Mouse (Mus musculus): ENCODE measurements at regions not wholly inside any gene's neighbourhood (a gene's known extent, or its start where the extent isn't known, plus 50 kb on each side); places are given as distances from the start of the nearest gene placed in this dataset.

DNA sequence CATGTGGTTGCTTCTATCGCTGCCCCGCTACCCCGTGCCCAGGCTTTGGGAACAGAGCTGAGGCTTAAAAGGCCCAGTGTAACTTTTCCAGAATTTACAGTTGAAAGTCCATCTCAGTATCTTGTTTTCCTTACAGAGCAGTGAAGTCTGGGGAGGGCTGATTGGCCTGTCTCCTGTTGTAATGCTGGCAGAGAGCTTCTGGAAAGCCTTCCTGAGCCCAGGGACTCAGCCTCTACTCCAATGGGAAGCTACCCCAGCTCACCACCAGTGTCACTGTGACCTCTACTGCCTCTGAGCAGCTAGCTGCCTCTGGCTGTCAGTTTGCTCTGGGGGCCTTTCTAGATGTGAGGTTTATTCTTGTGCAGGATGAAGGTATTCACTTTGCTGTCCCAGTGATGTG, 87.5 kb downstream of the Kcnrg start:
- peak in 1 of 2 experiments; percentile 31 for DNase-seq (ENCODE audit: inconsistent age in 2 of 2, low spot score in 1 of 2)

DNA sequence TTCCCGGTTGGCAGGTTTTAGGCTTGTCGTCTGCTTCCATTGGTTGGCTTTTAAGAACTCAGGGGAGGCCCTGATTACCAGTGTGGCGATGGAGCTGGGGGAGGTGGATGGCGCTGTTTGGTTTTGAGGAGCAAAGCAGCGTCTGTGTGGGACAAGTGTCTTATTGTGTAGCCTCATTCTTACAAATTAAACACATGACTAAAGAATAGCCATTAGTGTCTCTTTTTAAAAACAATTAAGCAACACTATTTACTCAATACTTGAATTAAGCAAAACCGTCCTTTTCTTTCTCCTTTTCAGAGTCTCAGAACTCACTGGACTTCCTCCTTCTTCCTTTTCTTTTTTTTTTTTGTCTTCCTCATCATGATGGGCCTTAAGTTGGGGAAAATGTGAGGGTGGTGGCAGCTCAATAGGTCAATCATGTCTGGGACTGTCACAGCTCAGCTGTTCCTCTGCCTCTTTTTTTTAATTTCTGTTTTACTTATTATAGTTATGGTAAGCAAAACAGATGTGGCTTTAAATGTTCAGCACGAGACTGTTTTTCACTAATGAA, 89.1 kb downstream of the Kcnrg start:
- DNase-seq (ENCODE audit: inconsistent age in 2 of 2, low spot score in 1 of 2): no peak

DNA sequence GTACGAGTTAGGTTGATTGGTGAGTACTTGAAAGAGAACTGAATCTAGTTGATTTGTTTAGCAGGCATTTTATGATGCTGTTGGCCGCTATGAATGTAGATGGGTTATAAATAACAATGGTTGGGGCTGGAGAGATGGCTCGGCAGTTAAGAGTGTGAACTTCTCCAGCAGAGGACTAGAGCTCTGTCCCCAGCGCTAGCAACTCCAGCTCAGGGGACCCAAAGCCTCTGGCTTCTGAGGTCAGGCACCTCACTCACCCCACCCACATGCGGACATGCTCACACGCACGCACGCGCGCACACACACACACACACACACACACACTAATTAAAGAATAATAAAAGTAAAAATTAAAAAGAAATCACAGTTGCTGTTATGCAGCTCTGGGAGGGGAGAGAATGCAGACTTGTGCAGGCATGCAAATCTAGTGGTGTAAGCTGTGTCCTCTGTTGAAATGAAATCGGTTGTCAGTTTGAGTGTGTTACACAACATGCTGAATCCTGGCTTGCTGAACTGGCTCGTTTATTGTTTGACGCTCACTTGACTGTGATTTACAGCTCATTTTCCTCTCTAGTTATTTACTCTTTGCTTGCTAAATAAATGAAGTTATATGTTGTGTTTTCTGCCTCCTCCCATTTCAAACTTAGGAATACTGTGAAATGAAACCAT, 89.8 kb downstream of the Kcnrg start:
- no peak for DNase-seq (ENCODE audit: inconsistent age in 2 of 2, low spot score in 1 of 2)

DNA sequence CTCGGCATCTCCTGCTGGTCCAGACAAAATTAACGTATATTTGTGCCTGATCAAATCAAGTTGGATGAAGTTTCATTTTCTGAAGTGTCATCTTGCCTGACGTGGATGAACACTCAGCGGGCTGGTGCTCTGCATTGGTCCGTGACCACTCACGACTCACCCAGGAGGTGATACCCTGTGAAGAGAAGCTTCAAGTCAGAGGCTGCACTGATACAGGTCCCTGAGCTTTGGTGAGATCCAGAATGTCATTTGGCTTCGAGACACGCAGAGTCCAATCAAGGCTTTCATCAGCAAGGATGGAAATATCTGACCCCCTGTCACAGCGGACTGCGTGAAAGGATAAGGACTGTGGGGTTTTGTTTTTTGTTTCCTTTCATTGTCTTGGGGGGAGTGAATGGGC, 90.4 kb downstream of the Kcnrg start:
- no peak for DNase-seq (ENCODE audit: inconsistent age in 2 of 2, low spot score in 1 of 2)

DNA sequence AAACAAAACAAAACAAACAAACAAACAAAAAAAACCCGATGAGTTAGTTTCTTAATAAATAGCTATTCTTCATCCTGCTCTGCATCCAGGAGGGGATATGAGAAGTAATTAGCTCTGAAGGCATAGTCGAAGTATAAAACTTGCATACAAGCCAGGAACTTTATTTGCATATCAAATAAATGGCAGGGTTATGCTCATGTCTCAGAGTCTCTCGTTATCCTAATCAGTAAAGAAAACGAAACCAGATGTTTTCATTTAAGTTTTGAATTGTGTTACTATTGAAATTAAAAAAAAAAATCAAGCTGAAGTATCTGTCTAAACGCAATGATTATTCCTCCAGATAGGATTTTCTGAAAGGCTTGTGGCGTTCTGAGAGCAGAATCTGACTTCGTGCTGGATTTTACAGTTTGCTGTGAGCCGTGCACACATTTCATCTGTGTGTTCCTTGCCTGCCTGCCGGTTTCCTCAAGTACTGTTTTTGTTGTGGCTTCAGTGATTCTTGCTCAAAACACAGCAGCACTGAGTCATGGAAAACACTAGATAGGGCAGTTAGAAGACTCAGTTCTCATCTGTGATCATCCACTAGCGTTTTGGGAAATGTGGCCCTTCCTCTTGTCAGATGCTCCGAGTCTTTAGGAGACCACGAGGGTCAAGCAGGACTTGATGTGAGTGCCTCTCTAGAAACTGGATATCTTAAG, 91.2 kb downstream of the Kcnrg start:
- DNase-seq (ENCODE audit: inconsistent age in 2 of 2, low spot score in 1 of 2): no peak

DNA sequence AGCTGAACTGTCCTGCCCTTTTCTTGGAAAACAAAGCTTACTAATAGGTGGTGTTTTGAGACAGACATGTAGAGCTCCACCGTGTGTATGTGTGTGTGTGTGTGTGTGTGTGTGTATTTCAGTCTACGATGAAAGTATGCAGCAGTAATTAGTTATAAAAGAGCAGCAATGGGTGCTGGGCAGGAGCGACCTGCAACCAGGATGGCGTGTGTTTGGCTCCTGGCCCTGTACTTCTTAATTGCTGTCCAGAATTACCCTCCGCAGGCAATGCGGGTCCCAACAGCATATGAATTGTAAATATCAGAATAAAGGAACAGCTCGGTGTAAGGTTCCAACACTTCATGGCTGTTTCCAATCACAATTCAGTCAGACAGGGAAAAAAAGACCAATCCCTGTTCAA, 92.4 kb downstream of the Kcnrg start:
- no peak for DNase-seq (ENCODE audit: inconsistent age in 2 of 2, low spot score in 1 of 2)

DNA sequence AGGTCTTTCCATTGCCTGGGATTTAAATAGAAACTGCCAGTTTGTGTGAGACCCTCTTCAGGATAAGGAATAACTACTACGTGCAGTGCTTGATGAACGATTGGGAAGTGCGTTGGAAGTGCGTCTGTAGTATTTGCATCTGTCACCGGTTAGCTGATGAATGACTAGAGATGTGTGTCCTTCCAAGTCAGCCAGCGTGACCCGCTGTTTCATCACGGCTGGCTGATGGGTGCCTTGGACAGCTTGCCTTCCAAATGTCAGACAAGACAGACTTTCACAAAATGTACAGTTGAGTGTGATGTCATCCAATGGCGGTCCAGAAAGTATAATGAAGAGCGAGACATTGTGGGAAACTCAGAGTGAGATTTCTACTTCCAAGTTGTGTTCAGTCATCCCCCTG, 93.9 kb downstream of the Kcnrg start:
- DNase-seq (ENCODE audit: inconsistent age in 2 of 2, low spot score in 1 of 2): peak in 1 of 2 experiments; percentile 52

DNA sequence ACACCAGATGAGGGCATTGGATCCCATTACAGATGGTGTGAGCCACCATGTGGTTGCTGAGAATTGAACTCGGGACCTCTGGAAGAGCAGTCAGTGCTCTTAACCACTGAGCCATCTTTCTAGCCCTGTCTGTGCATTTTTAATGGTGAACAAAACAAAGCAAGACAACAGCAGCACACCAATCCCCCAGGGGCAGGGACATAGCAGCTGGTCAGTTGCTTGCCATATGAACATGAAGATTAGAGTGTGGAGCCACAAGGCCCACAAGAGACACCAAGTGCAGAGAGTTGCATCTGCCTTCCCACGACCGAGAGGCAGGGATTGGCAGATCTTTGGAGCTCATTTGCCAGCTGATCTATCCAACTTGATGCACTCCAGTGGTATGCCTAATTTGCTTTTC, 96.7 kb downstream of the Kcnrg start:
- DNase-seq (ENCODE audit: inconsistent age in 2 of 2, low spot score in 1 of 2): no peak

DNA sequence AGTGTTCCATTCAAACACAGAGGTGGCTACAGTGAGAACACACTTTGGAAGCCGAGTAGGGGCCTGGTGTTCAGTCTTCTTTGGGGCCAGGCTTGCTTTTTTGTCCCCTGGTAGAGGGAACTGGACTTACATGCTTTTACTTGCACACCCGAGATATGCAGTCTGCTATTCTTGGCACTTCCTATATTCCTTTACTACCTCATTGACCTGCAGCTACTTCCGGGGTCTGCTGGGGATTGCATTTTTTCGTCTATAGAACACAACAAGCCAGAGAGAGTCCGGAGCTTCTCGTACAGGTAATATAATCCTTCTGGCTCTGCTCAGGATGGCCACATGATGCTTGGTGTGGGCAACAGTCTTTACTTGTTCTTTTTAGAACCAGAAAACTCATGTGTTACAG, 99.7 kb downstream of the Kcnrg start:
- no peak for DNase-seq (ENCODE audit: inconsistent age in 2 of 2, low spot score in 1 of 2)

DNA sequence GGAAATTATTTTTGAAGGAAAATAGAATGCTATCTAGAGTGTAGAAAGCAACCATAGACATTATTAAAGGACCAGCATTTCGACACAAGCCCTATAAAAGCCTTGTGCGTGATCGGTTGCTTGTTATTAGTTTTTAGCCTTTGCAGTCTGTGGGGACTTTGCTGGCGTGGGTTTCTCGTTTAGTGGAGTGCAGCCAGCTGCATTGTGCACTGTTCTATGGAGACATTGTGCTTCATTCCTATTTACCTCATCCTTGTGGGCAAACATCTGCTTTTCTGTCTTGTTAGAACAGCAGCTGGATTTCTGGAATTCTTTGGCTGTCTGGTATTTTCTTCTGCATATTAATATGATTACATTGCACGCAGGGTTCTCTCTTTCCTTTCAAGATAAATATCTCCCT, 101.1 kb downstream of the Kcnrg start:
- DNase-seq (ENCODE audit: inconsistent age in 2 of 2, low spot score in 1 of 2): no peak

DNA sequence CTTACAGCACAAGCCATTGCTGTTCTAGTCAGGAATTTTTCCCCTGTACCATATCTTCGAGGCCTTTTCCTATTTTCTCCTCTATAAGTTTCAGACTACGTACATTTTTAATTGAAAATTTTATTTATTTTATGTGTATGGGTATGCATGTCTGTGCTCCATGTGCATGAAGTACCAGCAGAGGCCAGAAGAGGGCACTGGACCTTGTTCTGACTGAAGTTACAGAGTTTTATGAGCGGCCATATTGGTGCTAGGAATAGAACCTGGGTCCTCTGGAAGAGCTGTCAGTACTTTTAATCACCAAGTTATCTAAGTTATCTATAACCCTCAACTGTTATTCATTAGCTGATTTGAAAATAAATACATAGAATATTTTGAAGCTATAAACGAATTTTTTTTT, 108.5 kb downstream of the Kcnrg start:
- no peak for DNase-seq (ENCODE audit: inconsistent age in 2 of 2, low spot score in 1 of 2)

DNA sequence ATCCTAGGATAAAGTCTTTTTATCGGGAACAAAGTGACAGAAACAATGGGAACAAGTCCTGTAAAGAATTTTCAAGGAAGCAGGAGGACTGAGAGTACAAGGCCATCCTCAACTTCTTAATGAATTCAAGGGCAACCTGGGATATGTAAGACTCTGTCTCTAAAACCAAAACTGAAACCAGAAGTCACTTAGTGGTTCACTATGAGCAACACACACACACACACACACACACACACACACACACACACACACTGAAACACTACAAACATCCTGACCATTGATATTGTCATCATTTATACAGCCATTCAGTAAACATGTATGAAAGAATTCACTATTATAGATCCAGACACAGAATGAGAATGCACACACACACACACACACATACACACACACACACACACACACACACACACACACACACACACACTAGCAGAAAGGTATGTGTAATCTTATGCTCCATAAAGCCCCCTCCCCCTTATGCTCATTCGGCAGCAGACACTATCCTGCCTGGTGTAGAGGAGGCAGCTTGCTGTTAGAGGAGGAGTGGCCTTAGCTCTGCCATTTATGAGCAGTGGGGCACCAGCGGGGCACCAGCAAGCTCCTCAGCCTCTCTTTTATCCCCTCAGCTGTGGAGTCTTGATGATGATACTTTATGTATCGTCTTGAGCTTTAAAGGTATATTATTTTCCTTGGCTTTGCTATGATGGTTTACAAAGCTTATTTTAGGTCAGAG, 111.3 kb downstream of the Kcnrg start:
- no peak for DNase-seq (ENCODE audit: inconsistent age in 2 of 2, low spot score in 1 of 2)

DNA sequence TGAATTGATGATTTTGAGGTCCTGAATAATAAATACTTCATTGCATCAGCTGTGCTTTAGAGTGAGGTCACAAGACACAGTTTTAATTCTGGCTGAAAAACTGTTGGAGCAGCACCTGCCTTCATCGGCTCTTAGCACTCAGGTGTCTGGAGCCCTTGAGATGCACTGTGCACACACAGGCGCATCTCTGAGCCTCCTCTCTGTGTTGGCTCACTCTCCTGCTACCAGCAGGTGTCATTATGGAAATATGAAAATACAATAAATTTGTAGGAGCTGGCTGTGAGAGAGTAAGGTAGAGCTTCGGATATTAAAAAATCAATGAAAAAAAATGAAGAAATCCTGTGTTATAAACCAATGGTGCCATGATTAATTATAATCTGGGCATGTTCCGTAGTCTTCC, 114.0 kb downstream of the Kcnrg start:
- DNase-seq (ENCODE audit: inconsistent age in 2 of 2, low spot score in 1 of 2): no peak

DNA sequence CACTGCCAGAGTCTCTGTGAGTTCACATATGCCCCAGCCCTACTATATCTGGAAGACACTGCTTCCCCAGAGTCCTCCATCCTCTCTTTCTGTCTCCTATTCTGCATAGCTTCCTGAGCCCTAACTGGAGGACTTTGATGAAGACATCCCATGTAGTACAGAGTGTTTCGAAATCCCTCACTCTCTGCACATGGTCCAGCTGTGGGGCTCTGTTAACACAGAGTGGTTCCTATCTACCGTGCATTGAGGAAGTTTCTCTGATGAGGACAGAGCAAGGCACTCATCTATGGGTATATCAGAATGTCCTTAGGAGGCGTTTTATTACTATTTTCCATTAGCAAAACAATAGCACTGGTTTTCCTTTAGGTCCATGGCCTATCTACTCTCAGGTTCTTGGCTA, 117.7 kb downstream of the Kcnrg start:
- no peak for DNase-seq (ENCODE audit: inconsistent age in 2 of 2, low spot score in 1 of 2)

DNA sequence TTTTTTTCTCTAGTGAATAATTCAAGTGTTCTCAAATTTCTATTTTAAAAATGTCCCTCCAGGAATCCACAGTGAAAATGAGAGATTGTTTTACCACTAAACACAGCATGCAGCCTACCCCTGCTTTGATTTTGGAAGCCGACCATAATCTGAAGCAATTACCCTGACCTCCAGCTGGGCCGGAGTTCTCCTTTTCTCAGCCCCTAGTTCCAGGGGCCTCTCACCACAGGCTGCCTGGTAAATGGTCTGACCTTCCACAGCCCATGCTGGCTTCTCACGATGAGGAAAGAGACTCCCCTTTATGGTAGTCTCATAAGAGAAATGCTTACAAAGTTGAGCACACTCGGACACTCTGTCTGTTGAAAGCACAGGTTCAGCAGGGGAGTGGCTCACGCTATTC, 121.3 kb downstream of the Kcnrg start:
- no peak for DNase-seq (ENCODE audit: inconsistent age in 2 of 2, low spot score in 1 of 2)

DNA sequence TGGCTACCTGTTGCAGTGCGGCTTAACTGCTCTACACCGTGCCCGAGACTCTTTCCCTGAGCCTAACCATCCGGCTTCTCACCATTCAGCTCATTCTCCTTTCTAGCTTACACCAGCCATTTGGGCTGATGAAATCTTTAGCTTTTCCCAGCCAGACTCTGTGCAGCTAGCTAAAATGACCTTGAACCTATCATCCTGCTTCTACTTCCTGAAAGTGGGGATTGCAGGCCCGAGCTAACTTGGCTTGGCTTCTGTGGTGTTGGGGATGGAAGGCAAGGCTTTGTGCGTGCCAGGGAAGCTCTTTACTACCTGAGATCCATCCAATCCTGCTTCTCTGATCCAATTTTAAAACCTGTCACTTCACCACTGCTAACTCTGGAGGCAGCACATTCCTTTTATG, 128.3 kb downstream of the Kcnrg start:
- peak in 1 of 2 experiments; percentile 66 for DNase-seq (ENCODE audit: inconsistent age in 2 of 2, low spot score in 1 of 2)

DNA sequence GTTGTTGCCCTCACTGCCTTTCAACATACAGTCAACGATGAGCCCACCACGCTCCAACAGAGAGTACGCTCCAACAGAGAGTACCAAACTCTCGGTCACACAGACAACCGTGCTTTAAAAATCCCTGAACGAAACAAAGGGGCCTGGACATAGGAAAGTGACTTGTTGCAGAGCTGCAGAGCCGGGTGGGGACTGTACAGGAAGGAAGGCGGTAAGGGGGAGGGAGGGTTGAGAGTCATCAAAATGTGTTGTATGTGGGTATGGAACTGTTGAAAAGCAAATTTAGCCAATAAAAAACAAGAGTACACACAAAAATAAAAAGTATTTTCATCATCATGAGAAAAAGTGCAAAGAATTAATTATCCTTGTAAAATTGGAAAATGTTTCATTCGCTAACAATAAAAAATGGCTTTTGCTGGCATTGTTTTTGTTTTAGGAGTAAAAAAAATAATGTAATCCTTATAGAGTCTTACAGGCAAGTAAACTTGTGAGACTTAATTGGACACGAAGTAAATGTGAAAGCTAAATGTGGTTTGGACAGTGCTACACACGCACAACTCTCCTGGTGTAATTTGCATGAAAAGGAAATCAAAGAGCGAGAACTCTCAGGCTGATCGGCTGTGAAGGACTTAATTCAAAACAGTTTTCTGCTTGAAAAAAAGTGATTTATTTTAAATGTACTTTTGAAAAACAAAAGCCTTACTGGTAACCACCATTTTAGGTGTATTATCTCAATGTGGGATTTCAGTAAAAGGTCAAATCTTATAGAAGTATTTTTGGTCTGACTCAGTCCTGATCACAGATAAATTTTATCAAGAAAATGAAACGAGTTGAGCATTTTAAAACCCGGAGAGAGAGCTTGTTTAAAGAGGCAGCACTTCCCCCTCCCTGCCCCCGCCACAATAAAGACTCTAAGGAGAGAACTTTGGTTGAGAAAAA, 129.4 kb downstream of the Kcnrg start:
- peak in 1 of 2 experiments; percentile 30 for DNase-seq (ENCODE audit: inconsistent age in 2 of 2, low spot score in 1 of 2)

DNA sequence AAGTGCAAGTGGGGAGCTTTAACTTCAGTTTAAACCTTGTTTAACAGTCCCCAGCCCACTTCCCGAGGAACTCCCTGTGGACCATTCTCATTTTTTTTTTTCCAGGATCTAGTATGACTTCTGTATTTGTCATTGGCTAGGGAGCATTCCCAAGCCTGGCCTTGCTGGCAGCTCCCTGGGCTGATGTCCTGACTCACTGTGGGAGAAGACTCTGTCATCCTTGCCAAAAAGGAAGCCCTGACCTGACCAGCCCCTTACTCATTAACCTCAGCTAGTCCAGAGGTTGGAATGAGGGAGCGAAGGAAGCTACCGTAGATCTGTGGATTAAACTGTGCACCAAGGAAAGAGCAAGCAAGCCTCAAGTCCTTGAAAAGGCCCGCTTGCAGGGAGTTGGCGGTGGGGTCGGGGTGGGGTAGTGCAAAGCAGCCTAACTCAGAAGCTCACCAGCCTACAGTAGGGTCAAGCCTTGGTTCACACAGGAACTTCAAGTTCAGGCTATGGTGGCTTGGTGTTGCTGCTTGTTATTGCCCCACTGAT, 130.3 kb downstream of the Kcnrg start:
- peak; percentile 57 to 82 for DNase-seq (ENCODE audit: inconsistent age in 2 of 2, low spot score in 1 of 2)

DNA sequence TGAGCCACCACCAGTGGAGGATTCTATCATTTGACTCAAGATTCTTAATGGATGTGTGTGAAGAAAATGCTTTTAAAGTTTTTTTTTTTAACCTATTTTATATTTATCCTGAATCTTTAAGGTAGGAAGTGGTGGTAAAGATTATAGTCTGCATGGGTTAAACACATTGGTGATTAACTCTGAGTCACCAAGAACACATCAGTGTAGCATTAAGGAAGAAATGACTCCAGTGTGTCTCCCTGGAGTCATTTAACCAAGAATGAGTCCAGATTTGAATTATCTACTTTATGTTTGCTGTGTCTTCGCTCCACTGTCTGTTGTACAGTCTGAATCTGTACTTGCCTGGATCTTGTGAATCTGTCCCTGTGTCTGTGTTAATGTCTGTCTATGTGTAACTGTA, 132.2 kb downstream of the Kcnrg start:
- no peak for DNase-seq (ENCODE audit: inconsistent age in 2 of 2, low spot score in 1 of 2)

DNA sequence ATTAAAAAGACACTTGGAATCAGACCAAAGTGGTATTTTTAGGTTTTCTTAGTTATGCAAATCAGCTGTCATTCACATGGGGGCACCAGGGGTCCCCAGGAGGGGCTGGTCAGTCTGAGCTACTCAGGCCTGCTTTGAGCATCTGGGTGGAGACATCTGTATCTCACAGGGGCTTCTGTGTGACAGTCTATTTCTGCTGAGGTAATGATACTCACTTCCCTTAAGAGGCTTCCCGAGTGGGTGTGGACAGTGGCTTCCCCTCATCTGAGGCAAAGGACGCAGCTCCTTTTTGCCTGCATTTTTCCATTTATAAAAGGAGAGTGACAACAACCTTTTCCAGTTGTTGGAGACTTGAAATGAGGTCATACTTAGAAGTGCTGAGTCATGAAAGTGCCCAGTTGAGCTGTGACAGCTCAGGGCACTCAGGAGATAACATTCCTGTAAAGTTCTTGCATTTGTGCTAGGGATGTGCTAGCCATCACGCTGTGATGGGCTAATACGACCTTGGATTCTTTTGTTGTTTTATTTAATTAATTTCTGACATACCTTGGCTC, 136.7 kb downstream of the Kcnrg start:
- DNase-seq (ENCODE audit: inconsistent age in 2 of 2, low spot score in 1 of 2): peak in 1 of 2 experiments; percentile 71

Measured in adrenal gland, adult (tissue).